Mouse (Mus musculus) induced T-regulatory cell, adult 2 months (primary cell): ENCODE data around the gene Igfbp4.

Source experiments
- DNase-seq: peaks from one replicate; pipeline ENCODE4 v3.0.0-alpha.2; 2012; ENCODE audit warnings: low read depth

Igfbp4 gene

DNA sequence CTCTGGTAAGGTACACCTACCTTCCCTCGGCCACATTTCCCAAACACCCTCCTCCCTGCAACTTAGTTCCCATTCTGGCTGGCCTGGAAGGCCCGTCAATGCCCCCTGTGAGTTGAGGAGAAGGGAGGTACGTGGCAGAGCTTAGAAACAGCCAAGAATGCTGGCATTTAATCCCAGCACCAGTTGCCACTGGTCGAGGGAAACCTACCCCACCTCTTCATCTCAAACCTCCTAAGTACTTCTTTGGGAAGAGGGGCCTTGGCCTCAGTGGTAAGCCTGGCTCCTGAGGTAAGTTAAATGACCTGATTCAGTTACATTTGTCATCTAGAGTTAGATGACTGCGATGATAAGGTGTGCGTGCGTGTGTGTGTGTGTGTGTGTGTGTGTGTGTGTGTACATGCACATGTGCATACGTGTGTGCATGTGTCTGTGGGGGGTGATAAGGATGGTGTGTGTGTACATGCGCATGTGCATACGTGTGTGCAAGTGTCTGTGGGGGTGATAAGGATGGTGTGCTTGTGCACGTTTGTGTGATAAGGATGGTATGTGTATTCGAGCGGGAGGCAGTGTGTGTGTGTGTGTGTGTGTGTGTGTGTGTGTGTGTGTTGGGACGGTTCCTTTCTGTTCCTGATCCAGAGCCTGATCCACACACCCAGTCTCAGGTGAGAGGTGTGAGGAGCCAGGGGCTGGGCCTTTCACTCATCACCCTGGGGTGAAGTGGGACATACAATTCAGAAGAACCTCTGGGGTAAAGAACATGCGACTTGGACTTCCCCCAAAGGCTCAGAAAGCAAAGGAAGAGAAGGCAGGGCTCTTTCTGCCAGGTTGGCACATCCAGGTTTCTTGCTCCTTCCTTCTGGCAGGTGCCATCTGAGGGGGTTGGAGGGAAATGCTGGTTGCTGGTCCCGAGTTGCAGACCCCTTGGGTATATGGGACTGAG, 1.1 kb downstream of the Igfbp4 start:
- DNase-seq = peak; percentile 51

DNA sequence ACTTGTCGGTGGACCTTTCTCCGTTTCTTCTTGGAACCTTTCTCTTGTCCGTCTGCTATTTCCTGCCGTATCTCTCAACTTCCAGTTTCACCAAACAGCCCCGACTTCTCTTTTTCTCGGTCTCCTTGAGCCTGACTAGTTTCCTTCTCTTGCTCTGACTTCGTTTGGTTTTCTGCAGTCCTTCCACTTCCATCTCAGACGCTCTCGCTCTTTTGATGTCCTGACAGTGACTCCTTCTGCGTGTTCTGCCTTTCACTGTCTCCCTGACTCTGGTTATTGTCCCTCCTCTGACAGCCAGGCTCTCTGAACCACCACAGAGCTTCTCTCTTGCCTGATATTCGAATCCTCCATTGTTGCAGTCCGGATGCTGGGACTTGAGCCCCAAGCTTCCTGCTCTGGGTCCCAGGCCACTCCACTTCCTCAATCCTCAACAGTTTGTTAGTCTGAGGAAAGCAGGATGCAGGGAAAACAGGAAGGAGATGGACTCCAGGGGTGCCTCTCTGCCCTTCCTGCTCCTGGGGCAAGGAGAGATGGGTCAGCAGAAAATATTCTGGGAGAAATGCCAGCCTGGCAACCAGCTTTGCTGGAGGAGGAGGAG, 1.9 kb downstream of the Igfbp4 start:
- DNase-seq = peak; percentile 64

DNA sequence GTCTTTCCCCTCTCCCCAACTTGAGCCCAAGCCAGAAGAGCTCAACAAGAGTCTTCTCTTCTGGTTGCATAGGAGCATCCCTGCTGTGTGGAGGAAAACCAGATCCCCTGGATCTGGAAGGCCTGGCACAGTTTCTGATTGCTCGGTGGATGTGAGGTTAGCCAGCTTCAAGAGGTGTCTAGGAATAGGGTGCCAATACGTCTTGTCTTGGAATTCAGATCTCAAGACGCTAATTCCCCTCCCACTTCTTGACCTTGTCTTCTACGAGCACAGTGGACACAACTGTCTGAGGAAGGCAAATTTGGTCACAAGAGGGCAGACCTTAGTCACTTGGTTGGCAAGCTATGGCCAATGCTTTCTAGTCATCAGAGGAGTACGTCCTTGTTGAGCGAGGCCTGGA, 2.6 kb downstream of the Igfbp4 start:
- DNase-seq = peak; percentile 39

DNA sequence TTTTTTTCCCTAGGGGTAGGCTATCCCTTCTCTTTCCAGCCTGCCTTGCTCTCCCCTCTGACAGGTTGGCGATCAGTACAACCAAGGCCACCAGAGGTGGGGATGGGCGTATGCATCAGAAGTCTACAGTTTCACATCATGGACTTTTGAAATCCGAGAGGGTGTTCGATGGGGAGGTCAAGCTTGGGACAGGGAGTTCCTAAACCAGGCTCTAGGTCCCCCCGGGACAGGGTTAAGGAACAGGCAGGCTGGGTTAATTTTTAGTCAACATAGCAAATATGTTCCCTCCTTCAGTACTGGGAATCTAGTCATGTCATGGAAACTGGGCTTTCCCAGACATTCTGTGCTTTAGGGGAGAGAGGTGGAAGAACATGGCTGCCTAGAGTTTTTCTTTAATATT, 3.3 kb downstream of the Igfbp4 start:
- no peak for DNase-seq

DNA sequence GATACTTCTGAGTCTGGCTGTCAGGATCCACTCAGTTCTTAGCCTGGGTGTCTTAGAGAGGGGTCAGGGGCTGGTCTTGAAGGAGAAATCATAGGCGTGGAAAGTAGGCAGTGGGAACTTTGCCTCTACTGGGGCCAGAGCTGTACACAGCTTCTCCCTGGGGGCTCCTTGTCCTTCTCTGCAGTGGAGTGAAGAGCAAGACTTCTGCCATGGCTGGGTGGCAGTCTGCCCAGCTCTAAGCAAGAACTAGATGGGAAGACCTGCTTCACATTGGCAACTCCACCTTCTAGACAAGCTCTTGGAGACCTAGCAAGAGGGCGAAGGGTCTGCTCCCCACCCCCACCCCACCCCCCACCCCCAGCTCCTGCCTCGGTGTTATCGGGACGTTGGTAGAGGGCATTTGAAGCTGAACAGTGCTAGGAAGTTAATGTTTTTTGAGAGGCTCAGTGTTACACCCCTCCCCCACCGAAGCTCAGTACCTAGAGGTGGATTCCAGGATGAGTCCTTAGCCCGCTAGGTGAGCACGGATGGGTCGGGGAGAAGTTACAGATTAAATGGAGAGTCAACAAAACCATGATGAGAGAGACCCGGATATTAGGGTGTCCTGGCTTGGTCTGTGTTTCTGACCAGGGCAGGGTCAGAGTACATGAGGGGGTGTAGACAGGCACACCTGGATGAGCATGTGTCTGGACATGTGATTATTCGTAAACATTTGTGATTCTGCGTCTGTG, 4.3 kb downstream of the Igfbp4 start:
- no peak for DNase-seq

DNA sequence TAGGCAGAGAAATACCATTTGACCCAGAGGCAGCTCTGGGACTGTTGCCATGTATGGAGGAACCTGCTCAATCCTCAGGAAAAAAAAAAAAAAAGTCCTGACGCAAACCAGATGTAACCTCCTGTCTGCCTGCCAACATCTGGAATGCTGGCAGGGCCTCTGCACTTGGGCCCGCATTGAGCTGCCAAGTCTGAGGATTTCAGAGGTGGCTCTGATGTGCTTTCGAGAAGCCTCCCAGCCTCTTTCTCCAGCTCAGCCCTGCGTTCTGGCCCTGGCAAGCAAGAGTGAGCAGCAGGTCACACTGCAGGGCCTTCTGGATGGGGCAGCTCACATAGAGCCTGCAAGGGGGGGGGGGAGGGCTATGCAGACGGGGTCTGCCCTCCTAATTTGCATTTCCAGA, 6.1 kb downstream of the Igfbp4 start:
- no peak for DNase-seq

DNA sequence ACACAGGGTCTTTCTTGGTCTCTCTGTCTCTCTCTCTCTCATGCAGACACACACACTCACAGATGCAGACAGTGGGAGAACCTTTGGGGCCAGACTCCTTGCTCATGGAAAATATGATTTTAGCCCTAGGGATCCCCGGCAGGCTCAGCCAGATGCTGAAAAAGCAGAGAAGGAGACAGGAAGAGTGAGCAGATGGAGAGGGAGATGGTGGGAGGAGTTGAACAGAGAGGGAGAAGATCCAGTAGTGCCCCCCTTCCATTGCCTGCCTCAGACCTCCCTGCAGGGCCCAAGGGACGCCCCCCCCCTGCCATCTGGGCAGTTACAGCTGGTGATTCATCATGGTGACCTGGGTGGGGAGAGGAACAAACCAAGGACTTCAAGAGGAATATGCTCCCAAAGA, 6.6 kb downstream of the Igfbp4 start:
- no peak for DNase-seq

DNA sequence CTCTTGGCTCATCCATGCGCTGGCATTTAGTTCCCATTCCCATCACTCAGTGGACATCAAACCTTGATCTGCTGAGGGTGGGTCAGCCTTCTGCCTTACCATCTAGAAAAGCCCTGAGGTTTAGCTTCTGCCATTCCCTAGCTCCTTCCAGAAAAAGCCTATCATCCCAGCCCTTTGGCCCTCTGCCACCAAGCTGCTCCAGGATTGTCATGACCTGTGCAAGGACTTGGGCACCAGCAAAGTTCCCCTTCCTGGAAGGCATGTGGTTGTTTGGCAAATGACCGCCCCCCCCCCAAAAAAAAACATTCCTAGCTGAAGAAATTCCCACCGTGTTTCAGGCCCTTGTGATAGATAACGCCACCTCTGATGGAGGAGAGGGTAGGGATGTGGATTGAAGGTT, 14.1 kb downstream of the Igfbp4 start:
- no peak for DNase-seq

DNA sequence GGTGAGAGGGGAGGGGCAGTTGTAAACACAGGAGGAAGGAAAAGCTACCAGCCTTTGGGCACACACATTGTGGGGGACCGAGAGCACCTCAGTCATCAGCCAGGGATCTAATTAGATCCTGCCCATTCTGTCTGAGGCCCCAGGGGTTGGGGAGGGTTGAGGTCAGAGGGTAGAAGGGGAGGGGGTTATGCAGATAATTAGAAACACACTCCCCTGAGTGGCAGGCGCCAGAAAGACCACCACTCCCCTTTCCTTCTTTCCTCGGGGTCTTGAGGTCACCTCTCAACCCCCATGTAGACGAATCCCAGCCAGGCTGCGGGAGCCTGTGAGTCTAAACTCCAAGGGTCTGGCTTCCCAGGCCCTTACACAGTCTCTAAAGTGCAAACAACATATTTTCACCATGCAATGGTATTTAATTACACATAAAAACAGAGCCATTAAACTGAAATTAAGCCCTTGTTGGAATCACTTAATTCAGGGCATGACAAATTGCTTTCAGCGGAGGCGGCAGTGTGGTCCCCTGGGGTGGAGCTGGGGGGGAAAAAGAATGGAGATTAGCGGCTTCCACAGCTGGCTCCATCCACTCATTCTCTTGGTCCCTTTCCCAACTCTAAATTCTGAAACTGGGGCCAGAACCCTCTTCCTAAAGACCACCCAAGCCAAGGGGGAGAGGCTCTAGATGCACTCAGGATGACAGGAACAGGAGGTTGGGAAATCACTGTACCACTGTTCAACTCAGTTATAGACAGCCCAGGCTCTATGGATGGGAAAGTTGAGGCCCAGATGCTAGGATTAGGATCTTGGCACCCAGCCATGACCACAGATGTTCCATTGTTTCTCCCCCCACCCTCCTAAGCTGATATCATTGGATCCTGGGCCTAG, 14.8 kb downstream of the Igfbp4 start:
- no peak for DNase-seq

DNA sequence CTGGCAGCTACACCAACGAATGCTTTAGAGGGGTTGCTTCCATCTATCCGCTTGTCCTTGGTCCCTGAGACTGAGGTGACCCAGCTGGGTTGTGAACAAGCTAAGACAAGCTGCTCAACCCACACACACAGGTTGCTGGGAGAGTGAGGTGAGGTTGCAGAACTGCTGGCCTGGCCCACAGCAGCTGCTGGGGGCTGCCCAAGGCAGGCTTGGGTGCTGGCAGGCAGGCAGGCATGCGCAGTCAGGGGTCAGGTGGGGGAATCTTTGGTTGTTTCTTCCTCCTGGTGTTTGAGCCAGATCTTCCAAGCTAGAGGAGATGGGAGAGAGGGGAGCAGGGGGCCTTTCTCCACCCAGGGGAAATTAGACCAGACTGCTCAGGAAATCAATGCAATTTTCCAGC, 19.4 kb downstream of the Igfbp4 start:
- DNase-seq = no peak

DNA sequence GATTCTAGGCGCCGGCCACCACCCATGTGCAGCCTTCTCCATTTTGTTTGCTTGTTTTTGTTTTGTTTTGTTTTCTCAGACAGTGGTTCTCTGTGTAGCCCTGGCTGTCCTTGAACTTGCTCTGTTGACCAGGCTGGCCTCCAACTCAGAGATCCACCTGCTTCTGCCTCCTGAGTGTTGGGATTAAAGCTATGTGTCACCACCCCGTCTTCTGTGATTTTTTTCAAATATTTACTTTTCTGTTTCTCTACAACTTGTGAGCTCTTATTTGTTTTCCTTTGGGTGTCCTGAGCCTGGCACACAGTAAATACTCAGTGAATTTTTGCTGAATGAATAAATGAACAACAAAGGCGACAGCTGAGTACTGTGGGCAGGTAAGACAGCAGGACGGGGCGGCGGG, 21.6 kb downstream of the Igfbp4 start:
- no peak for DNase-seq

DNA sequence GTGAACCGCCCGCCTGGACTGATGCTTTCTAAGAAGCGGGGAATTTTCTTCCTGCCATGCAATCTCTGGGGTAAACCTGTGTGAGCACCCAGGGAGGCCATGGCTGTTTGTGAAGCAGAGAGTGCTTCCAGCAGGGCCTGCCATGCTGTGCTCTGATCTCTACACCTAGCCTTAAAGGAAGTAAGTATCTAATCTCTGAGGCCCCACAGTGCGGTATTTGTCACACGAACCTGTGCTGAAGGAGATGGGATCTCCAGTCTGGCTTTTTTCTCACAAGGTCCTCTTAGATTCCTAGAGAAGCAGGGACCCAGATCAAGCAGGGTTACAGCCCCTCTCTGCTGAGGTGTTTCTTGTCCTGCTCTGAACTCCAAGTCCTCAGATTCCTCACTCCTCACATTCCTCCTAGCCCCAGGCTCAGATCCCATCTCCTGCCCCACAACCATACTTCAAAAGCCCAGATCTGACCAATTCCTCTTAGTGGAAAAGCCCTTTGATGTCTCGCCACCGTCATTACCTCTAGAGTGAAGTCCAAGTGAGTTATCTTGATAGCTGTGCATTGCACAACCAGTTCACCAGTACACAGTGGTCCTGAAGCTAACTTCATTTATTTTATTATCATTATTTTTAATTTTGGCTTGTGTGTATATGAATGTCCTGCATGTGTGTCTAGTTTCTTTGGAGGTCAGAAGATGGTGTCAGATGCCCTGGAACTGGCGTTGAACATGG, 22.5 kb downstream of the Igfbp4 start:
- no peak for DNase-seq

DNA sequence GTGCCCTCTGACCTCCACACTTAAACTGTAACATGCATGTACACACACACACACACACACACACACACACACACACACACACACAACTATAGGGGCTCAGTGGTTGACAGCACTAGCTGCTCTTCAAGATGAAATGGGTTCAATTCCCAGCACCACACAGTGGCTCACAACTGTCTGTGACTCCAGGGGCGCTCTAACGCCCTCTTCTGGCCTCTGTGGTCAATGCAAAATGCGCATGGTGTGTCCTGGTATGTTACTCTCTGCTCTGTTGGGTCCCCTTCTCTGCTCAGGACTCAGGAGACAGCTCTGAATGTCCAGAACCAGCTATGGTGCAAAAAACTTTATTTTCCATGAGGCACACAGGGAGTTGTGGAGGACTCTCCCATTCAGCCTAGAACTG, 24.3 kb downstream of the Igfbp4 start:
- peak; percentile 33 for DNase-seq

DNA sequence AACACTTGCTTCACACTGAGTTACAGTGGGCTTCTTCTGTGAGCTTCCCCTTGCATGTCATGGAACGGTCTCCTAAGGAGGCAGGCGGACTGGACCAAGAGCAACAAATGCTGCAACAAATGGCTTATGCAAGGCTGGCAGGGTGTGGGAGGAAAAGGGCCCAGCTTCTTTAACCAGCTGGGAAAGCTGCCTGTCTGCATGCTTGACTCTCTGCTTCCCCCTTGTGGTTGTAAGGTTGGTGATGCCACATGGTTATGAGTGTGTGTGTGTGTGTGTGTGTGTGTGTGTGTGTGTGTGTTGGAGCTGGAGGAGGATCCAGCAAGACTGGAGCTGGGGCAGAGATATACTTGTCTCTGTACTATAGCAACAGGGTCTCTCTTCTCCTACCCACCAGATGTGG, 24.9 kb downstream of the Igfbp4 start:
- DNase-seq = peak; percentile 87

DNA sequence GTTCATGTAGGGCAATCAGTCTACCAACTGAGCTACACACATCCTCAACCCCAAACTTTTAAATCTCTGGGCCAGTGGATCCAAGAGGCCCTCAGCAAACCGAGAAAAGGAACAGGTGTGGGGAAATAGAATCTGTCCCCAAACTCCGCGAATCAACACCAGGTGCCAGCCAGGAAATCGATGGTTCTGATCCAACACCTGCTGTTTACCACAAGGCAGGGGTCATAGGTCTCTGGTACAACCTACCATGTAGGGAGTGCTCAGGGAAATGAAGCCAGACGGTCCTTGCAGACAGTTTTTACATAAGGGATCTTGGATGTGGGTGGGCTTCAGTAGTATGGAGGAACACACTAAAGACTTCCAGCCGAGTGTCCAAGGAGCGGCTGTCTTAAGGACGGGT, 26.5 kb downstream of the Igfbp4 start:
- no peak for DNase-seq

DNA sequence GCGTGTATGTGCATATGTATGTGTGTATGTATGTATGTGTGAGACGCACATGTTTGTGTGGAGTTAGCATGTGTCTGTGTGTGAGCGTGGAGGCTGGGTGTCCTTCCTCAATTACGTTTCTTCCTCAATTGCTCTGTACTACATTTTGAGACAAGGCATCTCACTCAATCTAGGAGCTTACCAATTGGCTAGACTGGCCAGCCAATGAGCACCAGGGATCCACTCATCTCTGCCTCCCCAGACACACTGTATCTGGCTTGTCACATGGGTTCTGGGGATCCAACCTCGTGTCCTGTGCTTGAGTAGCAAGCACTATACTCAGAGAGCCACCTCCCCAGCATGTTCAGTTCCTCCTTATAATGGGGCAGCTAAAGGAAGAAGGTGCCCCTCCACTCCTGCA, 27.4 kb downstream of the Igfbp4 start:
- DNase-seq = no peak

DNA sequence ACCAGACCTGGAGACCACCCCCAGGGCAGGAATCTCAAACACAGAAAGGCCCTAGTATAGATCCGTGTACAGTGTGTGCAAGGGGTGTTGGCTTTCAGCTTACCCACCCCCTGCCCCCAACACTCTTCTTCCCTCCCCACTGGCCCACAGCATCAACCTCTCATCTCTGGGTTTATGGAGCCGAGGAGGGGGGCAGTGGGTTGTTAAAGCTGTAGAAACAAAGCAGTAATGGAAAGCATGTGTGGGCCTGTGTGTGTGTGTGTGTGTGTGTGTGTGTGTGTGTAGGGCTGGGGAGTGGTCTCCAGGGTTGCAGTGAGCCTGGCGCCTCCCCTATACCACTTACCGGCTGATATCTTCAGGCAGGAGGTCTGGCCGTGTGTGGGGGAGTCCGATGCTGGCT, 30.8 kb downstream of the Igfbp4 start:
- DNase-seq = no peak

DNA sequence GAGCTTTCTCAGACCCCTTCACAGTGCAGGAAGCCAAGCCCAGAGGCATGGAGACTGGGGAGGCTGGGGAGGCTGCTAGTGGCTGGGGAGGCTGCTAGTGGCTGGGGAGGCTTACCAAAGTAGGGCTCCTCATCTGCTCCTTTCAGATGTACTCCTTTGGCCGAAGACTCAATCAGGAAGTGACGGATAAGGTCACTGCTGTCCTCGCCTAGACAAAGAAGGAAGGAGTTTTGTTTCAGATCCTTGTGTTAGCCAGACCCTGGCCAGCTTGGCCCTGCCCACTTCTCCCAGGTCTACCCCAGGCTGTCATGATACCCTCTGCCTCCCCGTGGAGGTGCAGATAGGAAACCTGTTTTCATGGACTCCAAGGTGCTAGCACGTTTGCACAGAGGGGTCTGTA, 32.7 kb downstream of the Igfbp4 start:
- DNase-seq = no peak

DNA sequence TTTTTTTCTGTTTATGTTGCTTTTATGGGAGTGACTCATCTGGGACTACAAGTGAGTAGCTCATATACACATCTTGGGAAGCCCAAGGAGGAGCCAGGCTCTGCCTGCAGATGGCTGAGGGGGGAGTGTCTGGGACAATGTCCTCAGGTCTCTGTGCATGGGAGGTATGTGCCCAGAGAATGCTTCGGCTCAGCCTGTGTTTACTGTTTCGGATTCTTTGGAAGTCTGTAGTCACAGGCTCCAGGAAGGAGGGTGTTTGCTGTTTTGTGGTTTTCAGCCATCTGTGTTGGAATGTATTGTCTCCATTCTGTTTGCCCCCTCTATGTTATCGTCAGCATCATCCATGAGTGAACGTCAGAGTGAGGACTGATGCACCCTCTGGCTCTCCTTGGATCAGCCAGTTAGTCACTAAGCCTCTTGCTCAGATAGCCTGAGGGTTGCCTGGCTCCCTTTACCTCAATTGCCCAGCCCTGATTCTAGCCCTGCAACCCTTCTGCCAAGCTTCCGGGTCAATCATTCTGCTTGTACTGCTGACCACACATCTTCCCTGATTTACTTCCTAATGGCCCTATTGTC, 35.8 kb downstream of the Igfbp4 start:
- no peak for DNase-seq

DNA sequence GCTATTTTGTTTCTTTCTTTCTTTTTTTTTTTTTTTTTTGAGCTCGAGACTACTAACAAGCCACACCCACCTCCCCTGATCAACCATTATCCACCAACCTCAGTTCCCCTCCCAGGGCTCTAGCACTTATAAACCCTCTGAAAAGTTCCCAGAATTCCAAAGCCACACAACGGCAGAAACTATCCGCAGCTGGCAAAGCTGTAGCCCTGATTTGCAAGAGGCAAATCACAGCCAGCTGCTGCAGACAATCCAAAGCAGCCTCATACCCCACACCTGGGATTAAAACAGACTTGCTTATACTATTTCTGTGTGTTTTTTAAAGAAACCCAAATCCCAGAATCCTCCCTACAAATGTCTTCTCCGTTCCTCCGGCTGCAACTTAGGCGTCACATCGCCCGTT, 36.8 kb downstream of the Igfbp4 start:
- no peak for DNase-seq
